Mouse (Mus musculus): ENCODE results near the gene Olfr948.

Olfr948 gene

GRCm38 (mm10) chr9:39325945-39326344 is at the start of gene Olfr948:
TSS of gene Olfr948 (minus strand) at chr9:39326045.
- DNase-seq (ENCODE audit: low spot score in 2 of 2): no peak

- no peak for DNase-seq (ENCODE audit: low spot score in 2 of 2)
These were observed 38.7 kb downstream of the Olfr948 start for GRCm38 (mm10) chr9:39287136-39287535.

DNA sequence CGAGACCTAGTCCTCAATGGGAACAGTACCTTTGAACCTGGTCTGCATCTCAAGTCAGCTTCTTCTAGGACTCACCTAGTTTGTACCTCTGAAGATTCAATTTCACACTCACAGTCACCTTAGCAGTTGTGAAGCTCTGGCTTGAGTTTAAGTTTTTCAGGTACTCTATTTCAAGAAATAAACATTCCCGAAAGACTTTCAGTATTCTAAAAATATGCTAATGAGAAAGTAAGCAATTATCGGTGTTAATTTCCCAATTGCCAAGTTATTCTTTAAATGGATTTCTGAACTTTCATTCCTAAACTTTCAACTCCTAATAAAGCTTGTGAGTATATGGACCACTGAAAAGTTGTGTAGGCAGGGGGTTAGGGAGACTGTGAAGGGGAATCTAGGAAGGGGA is 49.1 kb downstream of the Olfr948 start, which contains the start of gene Olfr945:
Gene Olfr945 (minus strand): TSS at position 101 of the 400 bp plus-strand sequence.
- DNase-seq (ENCODE audit: low spot score in 2 of 2): no peak

All from spleen, postnatal 36 days (tissue).